Mouse (Mus musculus): Measurements from ENCODE around the gene Borcs6. TPM values are rescaled to one million over a fixed set of nuclear protein-coding genes. Genes with fewer than 3 reads are reported as not detected.

The Borcs6 gene
- total and polyA plus RNA-seq, 3 experiments = 9.2 to 9.3 TPM; not detected in 1

- no peak for TF ChIP-seq KAT2A (conservative IDR thresholded peaks at IDR 0.05; ENCODE audit: low read depth, low read length)
- no peak for TF ChIP-seq ELF1 (IDR thresholded peaks at IDR 0.05; ENCODE audit: low read depth, low read length)
- TF ChIP-seq GABPA (IDR thresholded peaks at IDR 0.05; ENCODE audit: low read depth, low read length) = no peak
- no peak for TF ChIP-seq CHD2 (IDR thresholded peaks at IDR 0.05; ENCODE audit: low read length)
- TF ChIP-seq MAX (IDR thresholded peaks at IDR 0.05; ENCODE audit: low read length) = peak; percentile 44; the same call in 1 of the 2 replicates
- no peak for TF ChIP-seq UBTF (IDR thresholded peaks at IDR 0.05; ENCODE audit: borderline replicate concordance, insufficient read depth, low read depth, low read length)
- peak; percentile 28; the same call in 1 of the 2 replicates for TF ChIP-seq ETS1 (IDR thresholded peaks at IDR 0.05; ENCODE audit: low read depth, low read length)
- 0 out of 2 replicates have a peak, but pooled peaks have one; percentile 13 for TF ChIP-seq MAZ (IDR thresholded peaks at IDR 0.05; ENCODE audit: low read depth, low read length)
- no peak for TF ChIP-seq POLR2A (IDR thresholded peaks at IDR 0.05; ENCODE audit: control insufficient read depth in 1 of 2, insufficient read depth in 1 of 2, low read depth in 1 of 2, low read length in 2 of 2, poor library complexity in 1 of 2)
- no peak for TF ChIP-seq MAFK (IDR thresholded peaks at IDR 0.05; ENCODE audit: borderline replicate concordance, low read depth, low read length)
- no peak for TF ChIP-seq POLR2AphosphoS5 (IDR thresholded peaks at IDR 0.05; ENCODE audit: borderline replicate concordance, low read depth, low read length)
Observed at GRCm38 (mm10) chr11:69099177-69099914, 39.8 kb downstream of the Borcs6 start (continued).

DNA sequence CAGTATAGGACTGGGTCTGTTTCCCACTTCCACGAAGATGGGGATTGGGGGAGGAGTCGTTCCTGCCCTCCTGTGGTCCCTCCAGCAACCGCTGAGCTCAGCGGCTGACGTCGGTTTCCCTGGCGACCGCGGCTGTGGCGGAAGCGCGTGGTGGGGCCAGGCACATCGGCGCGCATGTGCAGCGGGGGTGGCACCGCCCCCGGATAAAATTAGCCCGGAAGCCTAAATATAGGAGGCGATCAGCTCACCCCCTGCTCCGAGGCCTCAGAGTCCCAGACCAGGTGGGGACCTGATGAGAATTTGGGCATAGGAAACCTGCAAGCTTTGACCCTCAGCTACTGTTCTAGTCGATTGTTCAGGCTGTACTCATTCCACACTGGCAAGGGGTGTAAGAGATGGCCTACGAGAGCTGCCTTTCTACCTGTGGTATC lies 40.4 kb downstream of the Borcs6 start:
- no peaks in the 10 kb centered on the region for H3K9me3 ChIP-seq (replicated peaks; ENCODE audit: insufficient read depth, low read length)
- H3K27me3 ChIP-seq (ENCODE audit: control insufficient read depth in 1 of 2, insufficient read depth in 2 of 2, low read length in 2 of 2) = no peaks in the 10 kb centered on the region
- H3K36me3 ChIP-seq (ENCODE audit: control insufficient read depth in 1 of 2, insufficient read depth in 2 of 2, low read length in 2 of 2) = peaks cover 0 to 11% of the 10 kb centered on the region in 2 experiments; a peak in 2 of 4 replicates
- TF ChIP-seq EP300 (IDR thresholded peaks at IDR 0.05; ENCODE audit: low read depth in 1 of 2, low read length in 2 of 2) (0 out of 4 replicates have a peak, but pooled peaks of 1 of the 2 experiments have one; percentile 12), USF1 (IDR thresholded peaks at IDR 0.05; ENCODE audit: low read depth, low read length) (peak; percentile 50), USF2 (IDR thresholded peaks at IDR 0.05; ENCODE audit: borderline replicate concordance in 1 of 2, insufficient read depth in 1 of 2, low read depth in 1 of 2, low read length in 2 of 2) (no peak), NELFE (IDR thresholded peaks at IDR 0.05; ENCODE audit: low read depth, low read length) (no peak; the same call in 1 of the 2 replicates), MAX (IDR thresholded peaks at IDR 0.05; ENCODE audit: low read length) (0 out of 2 replicates have a peak, but pooled peaks have one; percentile 43), ETS1 (IDR thresholded peaks at IDR 0.05; ENCODE audit: low read depth, low read length) (peak; percentile 73), GATA1 (IDR thresholded peaks at IDR 0.05; ENCODE audit: low read depth, low read length) (no peak), RAD21 (IDR thresholded peaks at IDR 0.05; ENCODE audit: low read depth, low read length) (no peak), HCFC1 (IDR thresholded peaks at IDR 0.05; ENCODE audit: low read depth, low read length) (peak; percentile 76), MEF2A (IDR thresholded peaks at IDR 0.05; ENCODE audit: extremely low read depth, insufficient replicate concordance, low read depth, low read length, poor library complexity, severe bottlenecking) (peak; percentile 95), ELF1 (IDR thresholded peaks at IDR 0.05; ENCODE audit: low read depth, low read length) (peak; percentile 93), MXI1 (IDR thresholded peaks at IDR 0.05; ENCODE audit: low read depth, low read length) (peak; percentile 95), NRF1 (IDR thresholded peaks at IDR 0.05; ENCODE audit: insufficient read depth, low read depth, low read length, poor library complexity, severe bottlenecking) (peak; percentile 94), SIN3A (IDR thresholded peaks at IDR 0.05; ENCODE audit: low read length) (peak; percentile 92)
- H3K4me3 ChIP-seq (ENCODE audit: control insufficient read depth in 1 of 2, insufficient read depth in 1 of 2, low read depth in 2 of 2, low read length in 2 of 2) = peak overlapping the region; percentile 63 to 86
- DNase-seq (ENCODE audit: low read depth, low spot score) = peak; percentile 95
- H3K9ac ChIP-seq (ENCODE audit: control insufficient read depth, low read depth, low read length, poor library complexity, severe bottlenecking) = peak overlapping the region; percentile 68
- H3K27ac ChIP-seq (ENCODE audit: control insufficient read depth, low read depth, low read length) = peak overlapping the region; percentile 70
- H3K4me1 ChIP-seq (ENCODE audit: control insufficient read depth in 1 of 2, insufficient read depth in 2 of 2, low read length in 2 of 2) = peaks cover 17 to 21% of the 10 kb centered on the region in 2 experiments
- peaks cover 17% of the 10 kb centered on the region for H3K79me2 ChIP-seq (ENCODE audit: control insufficient read depth, insufficient read depth, low read length, poor library complexity)
